Mouse (Mus musculus): ENCODE results near the gene Vmn2r88.
"Not testable (repeated sequence)": the region's sequence is repeated elsewhere in the genome, so short reads cannot be mapped to it uniquely, and the experiment has no call there.

The Vmn2r88 gene

GRCm38 (mm10) chr14:51410520-51410919 is at the start of gene Vmn2r88:
Vmn2r88 (plus strand) TSS chr14:51410820.
- no peak for DNase-seq (ENCODE audit: low spot score)

GRCm38 (mm10) chr14:51361456-51361855 is 49.2 kb upstream of the Vmn2r88 start, which contains the start of gene Gm7247:
Gm7247 (plus strand) TSS chr14:51361756.
- DNase-seq (ENCODE audit: low spot score), result no peak

GRCm38 (mm10) chr14:51382805-51383204 is 27.8 kb upstream of the Vmn2r88 start:
- no peak for DNase-seq (ENCODE audit: low spot score)

GRCm38 (mm10) chr14:51384351-51384750 is 26.3 kb upstream of the Vmn2r88 start:
- no peak for DNase-seq (ENCODE audit: low spot score)

GRCm38 (mm10) chr14:51385741-51386140 is 24.9 kb upstream of the Vmn2r88 start:
- DNase-seq (ENCODE audit: low spot score), result no peak

- no peak for DNase-seq (ENCODE audit: low spot score)
Measured at GRCm38 (mm10) chr14:51387768-51388167, 22.9 kb upstream of the Vmn2r88 start.

GRCm38 (mm10) chr14:51388222-51388621 is 22.4 kb upstream of the Vmn2r88 start:
- DNase-seq (ENCODE audit: low spot score), result no peak

GRCm38 (mm10) chr14:51423885-51424284 is 13.3 kb downstream of the Vmn2r88 start:
- DNase-seq (ENCODE audit: low spot score), result no peak

GRCm38 (mm10) chr14:51430138-51430537 is 19.5 kb downstream of the Vmn2r88 start:
- not testable (repeated sequence) for DNase-seq (ENCODE audit: low spot score)

GRCm38 (mm10) chr14:51434546-51434945 is 23.9 kb downstream of the Vmn2r88 start:
- DNase-seq (ENCODE audit: low spot score), result no peak

- no peak for DNase-seq (ENCODE audit: low spot score)
Measured at GRCm38 (mm10) chr14:51435020-51435419, 24.4 kb downstream of the Vmn2r88 start.

GRCm38 (mm10) chr14:51438955-51439354 is 28.3 kb downstream of the Vmn2r88 start:
- no peak for DNase-seq (ENCODE audit: low spot score)

GRCm38 (mm10) chr14:51451557-51451956 is 40.9 kb downstream of the Vmn2r88 start, which contains the start of gene Vmn2r89:
Vmn2r89 (plus strand) TSS chr14:51451857.
- not testable (repeated sequence) for DNase-seq (ENCODE audit: low spot score)
